In genomic region chr2:146646973-146647282, GRCm38 (mm10) we compare ENCODE assay signal across 18 mouse cellular contexts.
A peak's percentile ranks its signal among the peaks of the same experiment; 100 is the strongest.
DNase-seq lines count a peak whose midpoint lies in the region; ATAC-seq lines count a peak whose summit lies in the region.
"Had no signal": no experiment of that assay in that cellular context is flagged by ENCODE, and none has a peak within 500 bp of the region (broad histone marks: within the 10 kb centered on the region; RNA-seq: fewer than 3 reads in every experiment).

No protein-coding gene starts in this region.

- no peak for DNase-seq in kidney, postnatal 4 days
- no peak for DNase-seq in ovary, postnatal 36 days (ENCODE audit: low spot score)
- no peak for DNase-seq in left cerebral cortex, postnatal 10 days (ENCODE audit: extremely low spot score in 1 of 2, low spot score in 2 of 2)
- DNase-seq: adrenal gland, adult 2 months; cerebellum, adult 2 months; cerebellum, postnatal 36 days; heart, adult 18-20 months; lung, adult 18-20 months; lung, postnatal 14 days had no signal

- peak overlapping the region; percentile 67 for H3K27ac ChIP-seq in kidney, embryonic 15.5 days
- H3K27ac ChIP-seq in forebrain, embryonic 13.5 days: no peak overlapping the region
- H3K27ac ChIP-seq in forebrain, embryonic 16.5 days (ENCODE audit: low read length): no peak overlapping the region
- no peak overlapping the region for H3K27ac ChIP-seq in neural tube, embryonic 13.5 days (replicated peaks)
- H3K27ac ChIP-seq: heart, embryonic 13.5 days; layer of hippocampus, adult 2 months; stomach, postnatal 0 days had no signal

- WGBS in kidney, embryonic 15.5 days: 53% methylated on average over 2 of the region's 2 CpGs
- 61% methylated on average over 2 of the region's 2 CpGs for WGBS in forebrain, embryonic 13.5 days
- WGBS in forebrain, embryonic 16.5 days: 35% methylated on average over 2 of the region's 2 CpGs
- 87% methylated on average over 2 of the region's 2 CpGs for WGBS in neural tube, embryonic 13.5 days

- H3K4me2 ChIP-seq in kidney, embryonic 15.5 days: peak overlapping the region; percentile 41
- peak overlapping the region; percentile 49 for H3K4me2 ChIP-seq in forebrain, embryonic 13.5 days
- peak overlapping the region; percentile 30 for H3K4me2 ChIP-seq in forebrain, embryonic 16.5 days (ENCODE audit: low read length)
- peak overlapping the region; percentile 41; the same call in 1 of the 2 replicates for H3K4me2 ChIP-seq in neural tube, embryonic 13.5 days
- H3K4me2 ChIP-seq: heart, embryonic 13.5 days; liver, embryonic 11.5 days had no signal

- H3K27me3 ChIP-seq in kidney, embryonic 15.5 days: no peaks in the 10 kb centered on the region
- peaks cover 30% of the 10 kb centered on the region for H3K27me3 ChIP-seq in forebrain, embryonic 13.5 days
- no peaks in the 10 kb centered on the region for H3K27me3 ChIP-seq in forebrain, embryonic 16.5 days (replicated peaks; ENCODE audit: control insufficient read depth, insufficient read depth, low read length)
- H3K27me3 ChIP-seq in neural tube, embryonic 13.5 days: no peaks in the 10 kb centered on the region
- H3K27me3 ChIP-seq: megakaryocyte, embryonic 14.5 days had no signal

- H3K9ac ChIP-seq in kidney, embryonic 15.5 days: no peak overlapping the region
- no peak overlapping the region for H3K9ac ChIP-seq in forebrain, embryonic 13.5 days
- no peak overlapping the region for H3K9ac ChIP-seq in forebrain, embryonic 16.5 days (replicated peaks; ENCODE audit: low read depth, low read length)
- no peak overlapping the region for H3K9ac ChIP-seq in neural tube, embryonic 13.5 days
- H3K9ac ChIP-seq: heart, embryonic 13.5 days had no signal

- 0 out of 2 replicates have a peak, but pooled peaks cover 2% of the 10 kb centered on the region for H3K4me1 ChIP-seq in kidney, embryonic 15.5 days
- H3K4me1 ChIP-seq in forebrain, embryonic 13.5 days: peaks cover 10% of the 10 kb centered on the region
- peaks cover 8% of the 10 kb centered on the region; the same call in 1 of the 2 replicates for H3K4me1 ChIP-seq in forebrain, embryonic 16.5 days (replicated peaks; ENCODE audit: control insufficient read depth, insufficient read depth, low read length)
- H3K4me1 ChIP-seq in neural tube, embryonic 13.5 days (replicated peaks): peaks cover 10% of the 10 kb centered on the region
- H3K4me1 ChIP-seq: heart, embryonic 13.5 days; megakaryocyte, embryonic 14.5 days had no signal

- no peak overlapping the region for H3K4me3 ChIP-seq in kidney, embryonic 15.5 days (replicated peaks)
- no peak overlapping the region for H3K4me3 ChIP-seq in forebrain, embryonic 13.5 days
- no peak overlapping the region for H3K4me3 ChIP-seq in forebrain, embryonic 16.5 days (replicated peaks; ENCODE audit: low read length)
- no peak overlapping the region for H3K4me3 ChIP-seq in neural tube, embryonic 13.5 days
- H3K4me3 ChIP-seq: heart, embryonic 13.5 days; layer of hippocampus, adult 2 months; megakaryocyte, embryonic 14.5 days had no signal

- no peaks in the 10 kb centered on the region for H3K36me3 ChIP-seq in kidney, embryonic 15.5 days
- no peaks in the 10 kb centered on the region for H3K36me3 ChIP-seq in forebrain, embryonic 13.5 days (ENCODE audit: poor library complexity, severe bottlenecking)
- H3K36me3 ChIP-seq in forebrain, embryonic 16.5 days (ENCODE audit: control insufficient read depth, insufficient read depth): no peaks in the 10 kb centered on the region
- H3K36me3 ChIP-seq in neural tube, embryonic 13.5 days: no peaks in the 10 kb centered on the region
- H3K36me3 ChIP-seq: heart, embryonic 13.5 days had no signal

- intact Hi-C loops in left cerebral cortex, postnatal 10 days (cut with DNase I): no loop called here

- peak; percentile 34; the same call in 1 of the 2 replicates for ATAC-seq in kidney, embryonic 15.5 days (replicated peaks; ENCODE audit: low FRiP score)
- peak; percentile 30; the same call in 1 of the 2 replicates for ATAC-seq in forebrain, embryonic 13.5 days
- ATAC-seq in forebrain, embryonic 16.5 days: peak; percentile 31; the same call in 1 of the 2 replicates
- ATAC-seq in neural tube, embryonic 13.5 days (ENCODE audit: low read depth): peak; percentile 51; the same call in 1 of the 2 replicates

- no peaks in the 10 kb centered on the region for H3K9me3 ChIP-seq in kidney, embryonic 15.5 days (replicated peaks)
- no peaks in the 10 kb centered on the region for H3K9me3 ChIP-seq in forebrain, embryonic 13.5 days (replicated peaks)
- H3K9me3 ChIP-seq in forebrain, embryonic 16.5 days (ENCODE audit: control insufficient read depth, low read length): no peaks in the 10 kb centered on the region
- no peaks in the 10 kb centered on the region for H3K9me3 ChIP-seq in neural tube, embryonic 13.5 days
- H3K9me3 ChIP-seq: heart, embryonic 13.5 days; megakaryocyte, embryonic 14.5 days had no signal
